Mouse (Mus musculus) intestine, embryonic 14.5 days (tissue): ENCODE results near the gene Cck. TPM values are rescaled to one million over a fixed set of nuclear protein-coding genes. Genes with fewer than 3 reads are reported as not detected.

Experiments used
- polyA plus RNA-seq: library from polyadenylated mRNA; unstranded; fragments of >200 nt; fragmentation: Nextera tagmentation; extraction: Ambion mirVana; gene quantifications from 2 replicates; pipeline ENCODE4 v1.2.1, GENCODE M21; 2014

Cck gene
- polyA plus RNA-seq, 1 experiment from 2014 or later, result 7.0 TPM

Other genes starting within 250 kb of the Cck start
- 113 and 122 TPM in 2 replicates for gene Ulk4, start 218.5 kb downstream of the Cck start, polyA plus RNA-seq
- 23.4 and 26.1 TPM in 2 replicates for gene Trak1, start 198.2 kb downstream of the Cck start, polyA plus RNA-seq
- not detected in 2 replicates for gene Lyzl4, start 146.4 kb upstream of the Cck start, polyA plus RNA-seq
- 3.9 and 5.9 TPM in 2 replicates for gene Vipr1, start 147.0 kb upstream of the Cck start, polyA plus RNA-seq
- 9.5 and 9.7 TPM in 2 replicates for gene Sec22c, start 209.8 kb upstream of the Cck start, polyA plus RNA-seq
- gene Ss18l2, start 214.6 kb upstream of the Cck start, polyA plus RNA-seq, result 135 and 152 TPM in 2 replicates
- 69.7 and 71.7 TPM in 2 replicates for gene Nktr, start 223.5 kb upstream of the Cck start, polyA plus RNA-seq